Mouse (Mus musculus) stomach, embryonic 16.5 days (tissue): Measurements from ENCODE around the gene Slc25a51. TPM values are rescaled to one million over a fixed set of nuclear protein-coding genes. Genes with fewer than 3 reads are reported as not detected.

Experiments used
- ATAC-seq: fragments of 200-750 bp; cut with Nextera tagmentation; 2 replicates; pipeline ENCODE4 v1.8.0; 2017; ENCODE audit warnings: moderate number of reproducible peaks, moderate TSS enrichment; ENCODE audit not compliant: insufficient read depth, low FRiP score
- H3K27ac ChIP-seq: fragments of 300-500 bp; sonication (generic); 2 replicates; pipeline ENCODE4 v1.5.1; 2014; ENCODE audit warnings: low read length
- H3K27me3 ChIP-seq: fragments of 300-500 bp; sonication (generic); 2 replicates; pipeline ENCODE4 v1.6.1; 2014; ENCODE audit warnings: low read length, control low read depth, mixed read lengths; ENCODE audit not compliant: control insufficient read depth, insufficient read depth
- H3K36me3 ChIP-seq: fragments of 300-500 bp; sonication (generic); 2 replicates; pipeline ENCODE4 v1.6.1; 2014; ENCODE audit warnings: low read length; ENCODE audit not compliant: control insufficient read depth, insufficient read depth
- H3K4me1 ChIP-seq: fragments of 300-500 bp; sonication (generic); 2 replicates; pipeline ENCODE4 v1.6.1; 2014; ENCODE audit warnings: low read length, control low read depth, mixed read lengths; ENCODE audit not compliant: control insufficient read depth, insufficient read depth
- H3K4me2 ChIP-seq: fragments of 300-500 bp; sonication (generic); 2 replicates; pipeline ENCODE4 v1.6.1; 2014; ENCODE audit warnings: low read depth, low read length, mixed read lengths
- H3K4me3 ChIP-seq: fragments of 300-500 bp; sonication (generic); replicated peaks from 2 replicates; pipeline ENCODE4 v1.5.1; 2014; ENCODE audit warnings: mild to moderate bottlenecking, low read length
- H3K9ac ChIP-seq: fragments of 300-500 bp; sonication (generic); 2 replicates; pipeline ENCODE4 v1.6.1; 2014; ENCODE audit warnings: low read length
- H3K9me3 ChIP-seq: fragments of 300-500 bp; sonication (generic); replicated peaks from 2 replicates; pipeline ENCODE4 v1.6.1; 2016; ENCODE audit warnings: low read length, control low read depth; ENCODE audit not compliant: control insufficient read depth
- WGBS: fragments of 180-500 bp; shearing (Covaris S2); extraction: QIAGEN DNeasy Blood & Tissue Kit; methylation state at CpG from one replicate; pipeline ENCODE4 v1.1.7; 2014; 5-methylcytosine and 5-hydroxymethylcytosine counted together
- polyA plus RNA-seq: library from polyadenylated mRNA; unstranded; fragments of >200 nt; fragmentation: Nextera tagmentation; extraction: Ambion mirVana; gene quantifications from 2 replicates; pipeline ENCODE4 v1.2.1, GENCODE M21; 2015

Gene Slc25a51
- polyA plus RNA-seq, 1 experiment from 2014 or later, result 62.0 TPM

- H3K4me1 ChIP-seq, result peaks cover 28% of the 10 kb centered on the region
- ATAC-seq, result no peak
- H3K27ac ChIP-seq, result no peak overlapping the region
- no peaks in the 10 kb centered on the region for H3K9me3 ChIP-seq
- H3K9ac ChIP-seq, result no peak overlapping the region
- no peaks in the 10 kb centered on the region for H3K27me3 ChIP-seq
- H3K36me3 ChIP-seq, result no peaks in the 10 kb centered on the region
- H3K4me3 ChIP-seq, result no peak overlapping the region
- H3K4me2 ChIP-seq, result no peak overlapping the region
- 90% methylated on average over 12 of the region's 12 CpGs for WGBS
Measured at GRCm38 (mm10) chr4:45434071-45434470, 25.5 kb upstream of the Slc25a51 start.

GRCm38 (mm10) chr4:45431806-45432205 lies 23.2 kb upstream of the Slc25a51 start:
- H3K27ac ChIP-seq, result no peak overlapping the region
- H3K27me3 ChIP-seq, result no peaks in the 10 kb centered on the region
- ATAC-seq, result no peak
- H3K4me3 ChIP-seq, result no peak overlapping the region
- WGBS, result 75% methylated on average over 3 of the region's 3 CpGs
- no peak overlapping the region for H3K4me2 ChIP-seq
- no peaks in the 10 kb centered on the region for H3K36me3 ChIP-seq
- peaks cover 18% of the 10 kb centered on the region for H3K4me1 ChIP-seq
- no peak overlapping the region for H3K9ac ChIP-seq
- H3K9me3 ChIP-seq, result no peaks in the 10 kb centered on the region

- ATAC-seq, result no peak
- Histone ChIP-seq H3K4me2 (no peak overlapping the region), H3K27ac (no peak overlapping the region), H3K27me3 (no peaks in the 10 kb centered on the region), H3K4me3 (no peak overlapping the region), H3K36me3 (no peaks in the 10 kb centered on the region), H3K9me3 (no peaks in the 10 kb centered on the region), H3K9ac (no peak overlapping the region), H3K4me1 (peaks cover 14% of the 10 kb centered on the region)
- WGBS, result 91% methylated on average over 3 of the region's 3 CpGs
Measured at GRCm38 (mm10) chr4:45431316-45431715, 22.8 kb upstream of the Slc25a51 start.

GRCm38 (mm10) chr4:45429451-45429850 lies 20.9 kb upstream of the Slc25a51 start:
- Histone ChIP-seq H3K4me3 (no peak overlapping the region), H3K4me2 (no peak overlapping the region)
- 83% methylated on average over 7 of the region's 7 CpGs for WGBS

GRCm38 (mm10) chr4:45426724-45427457 lies 18.3 kb upstream of the Slc25a51 start:
- no peaks in the 10 kb centered on the region for H3K27me3 ChIP-seq
- H3K4me2 ChIP-seq, result no peak overlapping the region
- no peaks in the 10 kb centered on the region for H3K9me3 ChIP-seq
- no peaks in the 10 kb centered on the region for H3K36me3 ChIP-seq
- H3K4me1 ChIP-seq, result 0 out of 2 replicates have a peak, but pooled peaks cover 7% of the 10 kb centered on the region
- no peak overlapping the region for H3K27ac ChIP-seq
- WGBS, result 68% methylated on average over 13 of the region's 13 CpGs
- ATAC-seq, result no peak
- H3K9ac ChIP-seq, result no peak overlapping the region
- no peak overlapping the region for H3K4me3 ChIP-seq

More at GRCm38 (mm10) chr4:45429451-45429850, 20.9 kb upstream of the Slc25a51 start:
- no peak overlapping the region for H3K27ac ChIP-seq
- no peaks in the 10 kb centered on the region for H3K4me1 ChIP-seq
- no peaks in the 10 kb centered on the region for H3K9me3 ChIP-seq
- H3K27me3 ChIP-seq, result no peaks in the 10 kb centered on the region
- no peak for ATAC-seq
- H3K36me3 ChIP-seq, result no peaks in the 10 kb centered on the region
- no peak overlapping the region for H3K9ac ChIP-seq

GRCm38 (mm10) chr4:45423406-45423805 lies 14.8 kb upstream of the Slc25a51 start:
- H3K4me3 ChIP-seq, result no peak overlapping the region
- H3K9me3 ChIP-seq, result no peaks in the 10 kb centered on the region
- peaks cover 20% of the 10 kb centered on the region; the same call in 1 of the 2 replicates for H3K4me1 ChIP-seq
- H3K9ac ChIP-seq, result 0 out of 2 replicates have a peak overlapping the region, but pooled peaks have one; percentile 18
- 30% methylated on average over 8 of the region's 8 CpGs for WGBS
- ATAC-seq, result 0 out of 2 replicates have a peak, but pooled peaks have one; percentile 53
- peak overlapping the region; percentile 10; the same call in 1 of the 2 replicates for H3K27ac ChIP-seq
- H3K36me3 ChIP-seq, result no peaks in the 10 kb centered on the region
- H3K27me3 ChIP-seq, result no peaks in the 10 kb centered on the region
- H3K4me2 ChIP-seq, result no peak overlapping the region

- 0 out of 2 replicates have a peak, but pooled peaks have one; percentile 19 for ATAC-seq
- Histone ChIP-seq H3K4me1 (peaks cover 20% of the 10 kb centered on the region; the same call in 1 of the 2 replicates), H3K4me2 (no peak overlapping the region), H3K27me3 (no peaks in the 10 kb centered on the region), H3K27ac (peak overlapping the region; percentile 25; the same call in 1 of the 2 replicates), H3K9ac (no peak overlapping the region; the same call in 1 of the 2 replicates), H3K36me3 (no peaks in the 10 kb centered on the region), H3K4me3 (no peak overlapping the region), H3K9me3 (no peaks in the 10 kb centered on the region)
- 72% methylated on average over 10 of the region's 10 CpGs for WGBS
Measured at GRCm38 (mm10) chr4:45422640-45423039, 14.1 kb upstream of the Slc25a51 start.

GRCm38 (mm10) chr4:45421519-45422260 lies 13.1 kb upstream of the Slc25a51 start:
- ATAC-seq, result no peak
- H3K4me2 ChIP-seq, result no peak overlapping the region
- H3K36me3 ChIP-seq, result no peaks in the 10 kb centered on the region
- peak overlapping the region; percentile 22; the same call in 1 of the 2 replicates for H3K9ac ChIP-seq
- no peak overlapping the region for H3K4me3 ChIP-seq
- H3K4me1 ChIP-seq, result peaks cover 20% of the 10 kb centered on the region; the same call in 1 of the 2 replicates
- H3K27me3 ChIP-seq, result no peaks in the 10 kb centered on the region
- H3K9me3 ChIP-seq, result no peaks in the 10 kb centered on the region
- H3K27ac ChIP-seq, result peak overlapping the region; percentile 56
- 80% methylated on average over 11 of the region's 11 CpGs for WGBS

- Histone ChIP-seq H3K4me1 (peaks cover 20% of the 10 kb centered on the region; the same call in 1 of the 2 replicates), H3K27me3 (no peaks in the 10 kb centered on the region), H3K27ac (no peak overlapping the region), H3K4me2 (no peak overlapping the region), H3K36me3 (no peaks in the 10 kb centered on the region), H3K4me3 (no peak overlapping the region), H3K9ac (no peak overlapping the region), H3K9me3 (no peaks in the 10 kb centered on the region)
- ATAC-seq, result no peak
- 81% methylated on average over 3 of the region's 3 CpGs for WGBS
Measured at GRCm38 (mm10) chr4:45420733-45421132, 12.2 kb upstream of the Slc25a51 start.
